In genomic region chr14:25519656-25520055, GRCm38 (mm10) we compare ENCODE assay signal across 8 mouse cellular contexts.
DNase-seq lines count a peak whose midpoint lies in the region; ATAC-seq lines count a peak whose summit lies in the region.

No protein-coding gene starts in this region.

- H3K4me3 ChIP-seq in limb, embryonic 12.5 days (replicated peaks), result no peak overlapping the region

- H3K27ac ChIP-seq in limb, embryonic 12.5 days, result 0 out of 2 replicates have a peak overlapping the region, but pooled peaks have one; percentile 0

- peaks cover 54% of the 10 kb centered on the region for H3K36me3 ChIP-seq in limb, embryonic 12.5 days

- no peaks in the 10 kb centered on the region for H3K9me3 ChIP-seq in limb, embryonic 12.5 days

- H3K27me3 ChIP-seq in limb, embryonic 12.5 days, result no peaks in the 10 kb centered on the region

- no peak for ATAC-seq in CD4-positive, CD25-positive, alpha-beta regulatory T cell, adult 4 months
- ATAC-seq in limb, embryonic 12.5 days (ENCODE audit: insufficient number of reproducible peaks, insufficient read depth, low FRiP score, low TSS enrichment, low read depth), result no peak

- no peak overlapping the region for H3K4me2 ChIP-seq in limb, embryonic 12.5 days

- peak; percentile 35 for DNase-seq in CD4-positive, CD25-positive, alpha-beta regulatory T cell, adult 2 months (ENCODE audit: low read depth, low spot score)
- peak; percentile 69 for DNase-seq in urinary bladder, postnatal 14 days (ENCODE audit: low spot score)
- no peak for DNase-seq in urinary bladder, adult 2 months (ENCODE audit: low spot score)
- peak; percentile 76 for DNase-seq in heart, adult 8-10 months (ENCODE audit: low spot score)
- DNase-seq in retina, embryonic 14.5 days (ENCODE audit: low spot score), result peak; percentile 51
- no peak for DNase-seq in spleen, postnatal 36 days (ENCODE audit: low spot score in 2 of 2)

- WGBS in limb, embryonic 12.5 days, result 44% methylated on average over 4 of the region's 4 CpGs

- no peak overlapping the region; the same call in 1 of the 2 replicates for H3K9ac ChIP-seq in limb, embryonic 12.5 days (replicated peaks)

- peaks cover 72% of the 10 kb centered on the region for H3K4me1 ChIP-seq in limb, embryonic 12.5 days (replicated peaks)

Comparison
In these comparisons a context has a peak if more than half of its experiments do, and no peak if none do; other contexts are left out.
1. DNase-seq: peak in CD4-positive, CD25-positive, alpha-beta regulatory T cell, adult 2 months (single experiment), urinary bladder, postnatal 14 days (single experiment), heart, adult 8-10 months (single experiment) and retina, embryonic 14.5 days (single experiment); none in urinary bladder, adult 2 months (single experiment) and spleen, postnatal 36 days (0 of 2).